Mouse (Mus musculus): Measurements from ENCODE around the gene Gfm2.

DNA sequence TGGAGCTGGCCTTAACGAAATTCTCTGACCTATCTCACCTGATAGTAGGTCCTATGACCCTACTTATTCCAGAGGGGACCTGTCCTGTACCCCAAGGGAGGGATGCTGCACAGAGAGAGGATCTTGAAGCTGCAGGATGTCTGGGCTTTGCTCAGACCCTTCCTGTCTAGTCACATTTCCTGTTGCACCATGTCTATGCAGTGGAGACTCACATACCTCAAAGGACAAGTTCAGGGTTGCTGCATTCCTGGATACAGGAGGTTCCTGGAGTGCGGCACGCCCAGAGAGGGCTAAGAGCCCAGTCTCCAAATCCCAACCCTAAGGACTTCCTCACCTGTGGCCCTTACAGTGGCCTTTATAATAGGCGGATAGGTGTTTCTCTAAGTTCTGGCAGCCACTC is 48.6 kb downstream of the Gfm2 start:
- no peak for TF ChIP-seq POLR2A (IDR thresholded peaks at IDR 0.05; ENCODE audit: borderline replicate concordance, control insufficient read depth, low read depth, low read length)
- TF ChIP-seq CTCF (IDR thresholded peaks at IDR 0.05; ENCODE audit: control insufficient read depth, insufficient read depth, low read length) = no peak

All from bone marrow, adult 2 months (tissue).